Mouse (Mus musculus): ENCODE data around the gene Esrrb.

DNA sequence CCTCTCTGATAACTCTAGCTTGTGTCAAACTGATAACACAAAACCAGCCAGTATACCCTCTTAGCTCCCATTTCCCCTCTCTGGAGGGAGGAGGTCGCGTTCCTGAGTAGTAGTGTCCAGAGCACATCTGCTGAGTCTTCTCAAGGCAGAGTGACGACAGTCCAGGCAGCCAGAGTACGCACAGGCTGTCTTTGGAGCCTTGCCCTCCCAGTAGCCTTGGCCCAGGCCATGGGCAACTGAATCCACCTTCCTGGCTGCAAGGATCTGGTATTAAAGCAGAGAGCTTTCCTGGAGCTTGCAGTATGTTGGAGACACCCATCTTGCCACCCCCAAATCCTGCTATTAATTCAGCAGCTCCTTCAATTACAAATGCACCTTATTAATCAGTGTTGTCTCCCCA, 152.7 kb downstream of the Esrrb start:
- TF ChIP-seq CTCF (conservative IDR thresholded peaks at IDR 0.05; ENCODE audit: low read length) (no peak), NANOG (IDR thresholded peaks at IDR 0.05; ENCODE audit: borderline replicate concordance, low read length) (no peak)

All from E14TG2a.4 (cell line).